Mouse (Mus musculus): ENCODE measurements around the gene Tubg1.

- TF ChIP-seq CTCF (IDR thresholded peaks at IDR 0.05; ENCODE audit: low read depth) = no peak
- no peak for TF ChIP-seq EP300 (IDR thresholded peaks at IDR 0.05; ENCODE audit: low read depth)
These were observed 52.1 kb downstream of the Tubg1 start for GRCm38 (mm10) chr11:101171721-101172433.
